Mouse (Mus musculus): ENCODE data around the gene Ap3m1. TPM values are rescaled to one million over a fixed set of nuclear protein-coding genes. Genes with fewer than 3 reads are reported as not detected.

Gene Ap3m1
- total RNA-seq (2023) = 10 to 100 TPM; 67.4 to 68.6 TPM

GRCm38 (mm10) chr14:21052112-21052780 lies at the start of gene Ap3m1, which contains the start of gene Adk:
Gene Ap3m1 (minus strand): TSS chr14:21052508.
Gene Adk (plus strand): TSS chr14:21052574.

Other genes with a start within 250 kb of the Ap3m1 start
- gene Plau, start 215.8 kb downstream of the Ap3m1 start, total RNA-seq (2023) = 10 to 100 TPM; 28.2 to 28.4 TPM
- 100 to 1,000 TPM; 154 to 163 TPM for gene Vcl, start 123.1 kb downstream of the Ap3m1 start, total RNA-seq (2023)
- gene Adk, start 66 bp upstream of the Ap3m1 start, total RNA-seq (2023) = 10 to 100 TPM; 27.5 to 31.3 TPM

Data from neutrophil, adult 59 days (primary cell).